Mouse (Mus musculus) bone marrow macrophage, adult 2 months (primary cell): ENCODE results near the gene Atp6v1f. TPM values are rescaled to one million over a fixed set of nuclear protein-coding genes. Genes with fewer than 3 reads are reported as not detected.

Experiments used
- H3K27ac ChIP-seq: 2 replicates; pipeline ENCODE4 v1.5.1; 2012; ENCODE audit warnings: low read depth, low read length; ENCODE audit not compliant: insufficient read depth
- H3K4me1 ChIP-seq: 2 replicates; pipeline ENCODE4 v1.6.1; 2012; ENCODE audit warnings: low read length; ENCODE audit not compliant: control insufficient read depth, insufficient read depth
- H3K4me3 ChIP-seq: 2 replicates; pipeline ENCODE4 v1.5.1; 2012; ENCODE audit warnings: mild to moderate bottlenecking, low read length, moderate library complexity; ENCODE audit not compliant: insufficient read depth
- CTCF ChIP-seq: IDR thresholded peaks from 2 replicates; pipeline ENCODE4 v1.5.1; 2012; ENCODE audit warnings: low read depth, mild to moderate bottlenecking, low read length, moderate library complexity
- POLR2A ChIP-seq: IDR thresholded peaks from 2 replicates; pipeline ENCODE4 v1.6.1; 2012; ENCODE audit warnings: mild to moderate bottlenecking, low read depth, low read length, borderline replicate concordance
- polyA plus RNA-seq: library from polyadenylated mRNA; stranded (reverse); fragments of >200 nt; gene quantifications from 2 replicates; pipeline ENCODE4 v1.2.4, GENCODE M21; 2012; ENCODE audit not compliant: missing spikeins, insufficient read depth, insufficient read length

Atp6v1f gene
- polyA plus RNA-seq, 1 experiment, result 347 TPM

- Histone ChIP-seq H3K4me1 (peaks cover 6% of the 10 kb centered on the region), H3K27ac (no peak overlapping the region), H3K4me3 (no peak overlapping the region)
- TF ChIP-seq POLR2A (no peak), CTCF (no peak)
Observed at GRCm38 (mm10) chr6:29485951-29486350, 18.4 kb downstream of the Atp6v1f start.

GRCm38 (mm10) chr6:29494101-29494500, 26.6 kb downstream of the Atp6v1f start:
- H3K4me3 ChIP-seq, result no peak overlapping the region
- no peak overlapping the region for H3K27ac ChIP-seq
- TF ChIP-seq CTCF (no peak), POLR2A (no peak)
- no peaks in the 10 kb centered on the region for H3K4me1 ChIP-seq

- Histone ChIP-seq H3K27ac (no peak overlapping the region), H3K4me3 (no peak overlapping the region), H3K4me1 (no peaks in the 10 kb centered on the region)
- TF ChIP-seq POLR2A (no peak), CTCF (no peak)
Observed at GRCm38 (mm10) chr6:29496270-29496669, 28.8 kb downstream of the Atp6v1f start.

DNA sequence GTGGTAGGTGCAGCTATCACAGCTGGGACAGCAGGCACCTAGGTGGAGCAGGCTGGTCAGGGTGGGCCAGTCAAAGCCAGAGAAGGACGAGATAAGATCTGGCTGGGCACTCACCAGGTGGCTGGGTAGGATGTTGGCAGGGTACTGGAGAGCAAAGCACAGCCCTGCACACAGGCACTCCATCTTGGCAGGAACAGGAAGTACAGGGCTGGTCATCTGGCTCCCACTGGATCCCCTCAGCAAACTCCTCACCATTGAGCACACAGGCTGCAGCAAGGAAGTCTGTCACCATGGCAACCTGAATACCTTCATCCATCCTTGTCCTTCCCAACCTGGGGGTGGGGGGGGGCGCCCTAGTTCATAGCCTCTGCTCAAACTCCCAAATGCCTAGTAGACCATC, 30.3 kb downstream of the Atp6v1f start:
- Histone ChIP-seq H3K4me1 (no peaks in the 10 kb centered on the region), H3K4me3 (no peak overlapping the region), H3K27ac (no peak overlapping the region)
- no peak for TF ChIP-seq CTCF
- TF ChIP-seq POLR2A, result no peak

DNA sequence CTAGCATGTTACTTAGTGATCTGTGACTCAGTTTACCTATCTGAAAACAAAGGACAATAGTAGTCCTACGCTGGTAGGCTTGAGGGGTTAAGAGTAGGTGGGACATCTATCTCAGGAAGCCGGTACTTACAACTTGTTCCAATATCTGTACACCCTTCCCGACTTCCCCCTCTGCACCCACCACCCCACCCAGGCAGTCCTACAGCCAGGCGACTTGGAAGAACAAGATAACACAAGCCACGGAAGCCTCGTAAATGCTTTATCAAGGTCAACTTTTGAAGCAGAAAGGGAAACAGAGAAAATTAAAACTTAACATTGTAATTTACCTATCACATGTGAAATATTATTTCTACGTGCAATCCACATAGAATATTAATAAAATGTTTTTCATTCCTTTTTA, 32.7 kb downstream of the Atp6v1f start:
- Histone ChIP-seq H3K4me1 (no peaks in the 10 kb centered on the region), H3K4me3 (no peak overlapping the region), H3K27ac (no peak overlapping the region)
- TF ChIP-seq POLR2A, result no peak
- no peak for TF ChIP-seq CTCF

GRCm38 (mm10) chr6:29500810-29501209, 33.3 kb downstream of the Atp6v1f start:
- Histone ChIP-seq H3K4me1 (no peaks in the 10 kb centered on the region), H3K27ac (no peak overlapping the region), H3K4me3 (no peak overlapping the region)
- TF ChIP-seq POLR2A (no peak), CTCF (no peak)

GRCm38 (mm10) chr6:29501599-29501998, 34.1 kb downstream of the Atp6v1f start:
- Histone ChIP-seq H3K27ac (no peak overlapping the region), H3K4me1 (no peaks in the 10 kb centered on the region), H3K4me3 (no peak overlapping the region)
- TF ChIP-seq CTCF (no peak), POLR2A (no peak)

- TF ChIP-seq CTCF (no peak), POLR2A (no peak)
- no peak overlapping the region for H3K27ac ChIP-seq
- H3K4me3 ChIP-seq, result no peak overlapping the region
- H3K4me1 ChIP-seq, result no peaks in the 10 kb centered on the region
Observed at GRCm38 (mm10) chr6:29505493-29505892, 38.0 kb downstream of the Atp6v1f start.

- H3K4me1 ChIP-seq, result no peaks in the 10 kb centered on the region
- no peak overlapping the region for H3K27ac ChIP-seq
- TF ChIP-seq CTCF (no peak), POLR2A (no peak)
- no peak overlapping the region for H3K4me3 ChIP-seq
Observed at GRCm38 (mm10) chr6:29506834-29507233, 39.3 kb downstream of the Atp6v1f start.

- no peak for TF ChIP-seq CTCF
- no peak for TF ChIP-seq POLR2A
- Histone ChIP-seq H3K4me1 (no peaks in the 10 kb centered on the region), H3K27ac (no peak within 1 kb of the TSS), H3K4me3 (peak within 1 kb of the TSS; percentile 51)
Observed at GRCm38 (mm10) chr6:29507447-29508309, 40.2 kb downstream of the Atp6v1f start, which contains the start of gene Kcp. Kcp (minus strand) TSS chr6:29507952.

GRCm38 (mm10) chr6:29509086-29509485, 41.6 kb downstream of the Atp6v1f start:
- H3K4me3 ChIP-seq, result no peak overlapping the region
- no peak overlapping the region for H3K27ac ChIP-seq
- TF ChIP-seq POLR2A (no peak), CTCF (no peak)
- peaks cover 5% of the 10 kb centered on the region for H3K4me1 ChIP-seq
